8 mouse cellular contexts compared by ENCODE assay signal in the genomic region with DNA sequence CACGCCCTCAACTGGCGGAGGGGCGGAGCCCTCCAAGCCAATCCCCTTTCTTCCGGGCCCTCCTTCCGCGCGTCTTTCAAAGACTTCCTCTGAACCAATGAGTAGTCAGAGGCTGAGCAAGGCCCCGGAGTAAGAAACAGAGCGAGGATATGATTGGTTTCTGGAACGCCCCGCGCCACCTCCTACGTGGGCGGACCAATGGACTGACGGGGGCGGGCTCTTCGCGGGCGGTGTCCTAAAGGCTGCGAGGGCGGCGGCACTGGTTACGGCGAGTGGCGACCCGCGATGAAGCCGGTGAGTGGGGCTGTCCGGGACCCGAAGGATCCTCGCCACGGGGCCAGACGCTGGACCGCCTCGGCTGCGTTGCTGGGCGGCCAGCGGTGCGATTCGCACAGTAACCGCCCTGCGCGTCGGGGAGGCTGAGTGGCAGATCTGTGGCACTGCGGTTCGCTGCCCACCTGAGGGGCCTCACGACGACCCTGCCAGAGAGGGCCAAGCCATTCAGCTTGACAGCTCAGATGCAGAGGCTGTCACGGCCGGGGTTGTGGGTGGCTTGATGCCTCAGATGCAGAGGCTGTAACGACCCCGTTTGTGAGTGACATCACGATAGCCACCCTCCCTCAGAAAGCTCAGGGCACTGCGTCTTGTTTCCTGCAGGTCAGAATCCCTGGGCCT. TPM values are rescaled to one million over a fixed set of nuclear protein-coding genes. Genes with fewer than 3 reads are reported as not detected.
A peak's percentile ranks its signal among the peaks of the same experiment; 100 is the strongest.
DNase-seq lines count a peak whose midpoint lies in the region; ATAC-seq and TF ChIP-seq lines count a peak whose summit lies in the region.

A gene (plus strand): TSS at position 187 of the 675 bp plus-strand sequence.

- TF ChIP-seq POLR2A in bone marrow, adult 2 months (IDR thresholded peaks at IDR 0.05; ENCODE audit: borderline replicate concordance, control insufficient read depth, low read depth, low read length) = peak; percentile 82; the same call in 1 of the 2 replicates
- TF ChIP-seq POLR2A in limb, embryonic 14.5 days (IDR thresholded peaks at IDR 0.05; ENCODE audit: borderline replicate concordance, extremely low read depth, insufficient read depth, insufficient read length) = 0 out of 2 replicates have a peak, but pooled peaks have one; percentile 33

- H3K9me3 ChIP-seq in embryonic facial prominence, embryonic 15.5 days (replicated peaks) = no peaks in the 10 kb centered on the region
- peaks cover 5% of the 10 kb centered on the region; the same call in 1 of the 2 replicates for H3K9me3 ChIP-seq in limb, embryonic 14.5 days (ENCODE audit: control insufficient read depth, low read length)
- H3K9me3 ChIP-seq in midbrain, postnatal 0 days (ENCODE audit: low read length) = no peaks in the 10 kb centered on the region

- peak within 1 kb of the TSS; percentile 75 for H3K27ac ChIP-seq in bone marrow, adult 2 months (ENCODE audit: control insufficient read depth, insufficient read depth, low read depth, low read length, poor library complexity)
- no peak within 1 kb of the TSS for H3K27ac ChIP-seq in embryonic facial prominence, embryonic 15.5 days (replicated peaks)
- no peak within 1 kb of the TSS for H3K27ac ChIP-seq in limb, embryonic 14.5 days (replicated peaks; ENCODE audit: low read depth, low read length)
- no peak within 1 kb of the TSS; the same call in 1 of the 2 replicates for H3K27ac ChIP-seq in midbrain, postnatal 0 days (ENCODE audit: low read depth, low read length)

- H3K4me1 ChIP-seq in bone marrow, adult 2 months (ENCODE audit: control insufficient read depth, insufficient read depth, low read length) = no peaks in the 10 kb centered on the region
- H3K4me1 ChIP-seq in embryonic facial prominence, embryonic 15.5 days = peaks cover 13% of the 10 kb centered on the region
- 0 out of 2 replicates have a peak, but pooled peaks cover 6% of the 10 kb centered on the region for H3K4me1 ChIP-seq in limb, embryonic 14.5 days (ENCODE audit: control insufficient read depth, insufficient read depth, low read length)
- H3K4me1 ChIP-seq in midbrain, postnatal 0 days (ENCODE audit: insufficient read depth, low read length) = no peaks in the 10 kb centered on the region; the same call in 1 of the 2 replicates

- ATAC-seq in embryonic facial prominence, embryonic 15.5 days (ENCODE audit: insufficient number of reproducible peaks, low FRiP score, low TSS enrichment, low read depth) = peak; percentile 99
- ATAC-seq in limb, embryonic 14.5 days (ENCODE audit: low FRiP score, low read depth) = peak; percentile 100
- ATAC-seq in midbrain, postnatal 0 days (ENCODE audit: low FRiP score) = peak; percentile 99

- H3K9ac ChIP-seq in embryonic facial prominence, embryonic 15.5 days = peak within 1 kb of the TSS; percentile 60
- peak within 1 kb of the TSS; percentile 73 for H3K9ac ChIP-seq in limb, embryonic 14.5 days (ENCODE audit: low read depth, low read length, severe bottlenecking)
- peak within 1 kb of the TSS; percentile 78 for H3K9ac ChIP-seq in midbrain, postnatal 0 days (replicated peaks; ENCODE audit: low read length, poor library complexity, severe bottlenecking)

- peak within 1 kb of the TSS; percentile 96 for H3K4me3 ChIP-seq in bone marrow, adult 2 months (replicated peaks; ENCODE audit: control insufficient read depth, low read depth, low read length)
- H3K4me3 ChIP-seq in embryonic facial prominence, embryonic 15.5 days (replicated peaks) = peak within 1 kb of the TSS; percentile 70
- peak within 1 kb of the TSS; percentile 72 for H3K4me3 ChIP-seq in limb, embryonic 14.5 days (replicated peaks; ENCODE audit: low read length)
- peak within 1 kb of the TSS; percentile 76 for H3K4me3 ChIP-seq in midbrain, postnatal 0 days (ENCODE audit: low read depth, low read length)

- DNase-seq in 416B (ENCODE audit: low read depth) = peak; percentile 97
- DNase-seq in heart, adult 8-10 months (ENCODE audit: low spot score) = peak; percentile 95
- peak; percentile 97 for DNase-seq in kidney, adult 9 months
- peak; percentile 92 for DNase-seq in limb, embryonic 14.5 days (ENCODE audit: low spot score)
- peak; percentile 93 for DNase-seq in midbrain, postnatal 0 days (ENCODE audit: low spot score)
- DNase-seq in spleen, postnatal 14 days (ENCODE audit: low spot score in 2 of 2) = peak; percentile 84 to 88

- H3K27me3 ChIP-seq in embryonic facial prominence, embryonic 15.5 days = no peaks in the 10 kb centered on the region
- H3K27me3 ChIP-seq in limb, embryonic 14.5 days (ENCODE audit: control insufficient read depth, insufficient read depth, low read length) = no peaks in the 10 kb centered on the region
- H3K27me3 ChIP-seq in midbrain, postnatal 0 days (ENCODE audit: insufficient read depth, low read length) = no peaks in the 10 kb centered on the region

- peaks cover 10% of the 10 kb centered on the region; the same call in 1 of the 2 replicates for H3K36me3 ChIP-seq in embryonic facial prominence, embryonic 15.5 days
- peaks cover 10% of the 10 kb centered on the region for H3K36me3 ChIP-seq in limb, embryonic 14.5 days (ENCODE audit: control insufficient read depth, insufficient read depth, low read length)
- no peaks in the 10 kb centered on the region for H3K36me3 ChIP-seq in midbrain, postnatal 0 days (ENCODE audit: insufficient read depth, low read length)

- peak within 1 kb of the TSS; percentile 91 for H3K4me2 ChIP-seq in embryonic facial prominence, embryonic 15.5 days (replicated peaks)
- peak within 1 kb of the TSS; percentile 88 for H3K4me2 ChIP-seq in limb, embryonic 14.5 days (replicated peaks; ENCODE audit: low read depth, low read length, severe bottlenecking)
- peak within 1 kb of the TSS; percentile 92 for H3K4me2 ChIP-seq in midbrain, postnatal 0 days (ENCODE audit: low read depth, low read length, poor library complexity, severe bottlenecking)

- TF ChIP-seq CTCF in bone marrow, adult 2 months (IDR thresholded peaks at IDR 0.05; ENCODE audit: control insufficient read depth, insufficient read depth, low read length) = 0 out of 2 replicates have a peak, but pooled peaks have one; percentile 4
- no peak for TF ChIP-seq CTCF in midbrain, postnatal 0 days (IDR thresholded peaks at IDR 0.05)

- WGBS in bone marrow, adult 2 months = under 1% methylated on average over 54 of the region's 54 CpGs
- under 1% methylated on average over 54 of the region's 54 CpGs for WGBS in embryonic facial prominence, embryonic 15.5 days
- WGBS in limb, embryonic 14.5 days = under 1% methylated on average over 45 of the region's 54 CpGs
- WGBS in midbrain, postnatal 0 days = under 1% methylated on average over 54 of the region's 54 CpGs

RNA-seq across cellular contexts. Expression of the gene that starts here (rescaled TPM):
- 55.2 and 105 TPM in 2 replicates for polyA plus RNA-seq in bone marrow, adult 2 months (2011; ENCODE audit: insufficient read depth, insufficient read length, low replicate concordance, missing spikeins)
- polyA plus RNA-seq in embryonic facial prominence, embryonic 15.5 days (2015; fragmentation: Nextera tagmentation; extraction: Ambion mirVana) = 38.7 and 38.8 TPM in 2 replicates
- under 1 TPM; 0.41 to 0.92 (median 0.70) TPM for total RNA-seq in heart, adult 8-10 months (2022)
- 22.2 and 23.4 TPM in 2 replicates for polyA plus RNA-seq in limb, embryonic 14.5 days (2012; rRNA removed)
- polyA plus RNA-seq in limb, embryonic 14.5 days (2014; fragmentation: Nextera tagmentation; extraction: Ambion mirVana) = 44.4 and 46.6 TPM in 2 replicates
- 0.71 and 5.8 TPM in 2 replicates for total RNA-seq in midbrain, postnatal 0 days (2014; rRNA removed)
- polyA plus RNA-seq in midbrain, postnatal 0 days (2015; fragmentation: Nextera tagmentation; extraction: Ambion mirVana) = 5.9 and 7.1 TPM in 2 replicates

Comparison
In these comparisons a context has a peak if more than half of its experiments do, and no peak if none do; other contexts are left out.
1. Peak in DNase-seq in heart, adult 8-10 months; RNA of the gene not detected or under 1 TPM.